Mouse (Mus musculus): Measurements from ENCODE around the gene Rab42. TPM values are rescaled to one million over a fixed set of nuclear protein-coding genes. Genes with fewer than 3 reads are reported as not detected.

Gene Rab42
- polyA plus RNA-seq, 1 experiment: 0.30 TPM

- H3K27me3 ChIP-seq (ENCODE audit: control insufficient read depth, insufficient read depth, insufficient read length): no peaks in the 10 kb centered on the region
- H3K79me2 ChIP-seq (ENCODE audit: control insufficient read depth, insufficient read depth): peaks cover 33% of the 10 kb centered on the region
- H3K4me3 ChIP-seq: no peak overlapping the region
- no peak for TF ChIP-seq MAX (IDR thresholded peaks at IDR 0.05; ENCODE audit: low read depth)
- no peak for TF ChIP-seq POLR2AphosphoS2 (IDR thresholded peaks at IDR 0.05; ENCODE audit: insufficient read length, low read depth)
- TF ChIP-seq MYOD1 (IDR thresholded peaks at IDR 0.05; ENCODE audit: control insufficient read depth in 1 of 3, insufficient read length in 2 of 3, low read depth in 2 of 3): no peak
- TF ChIP-seq E2F4 (IDR thresholded peaks at IDR 0.05; ENCODE audit: insufficient read depth): no peak
- TF ChIP-seq USF1 (IDR thresholded peaks at IDR 0.05; ENCODE audit: low read depth): no peak
- no peak for TF ChIP-seq POLR2A (IDR thresholded peaks at IDR 0.05; ENCODE audit: insufficient read length, low read depth)
- TF ChIP-seq REST (IDR thresholded peaks at IDR 0.05; ENCODE audit: insufficient read depth, insufficient read length): no peak
- no peak for TF ChIP-seq MYOG (IDR thresholded peaks at IDR 0.05; ENCODE audit: control insufficient read depth in 1 of 3, insufficient read depth in 1 of 3, insufficient read length in 2 of 3, low read depth in 2 of 3)
- no peak for TF ChIP-seq CEBPB (IDR thresholded peaks at IDR 0.05; ENCODE audit: insufficient read depth, poor library complexity, severe bottlenecking)
- TF ChIP-seq SRF (IDR thresholded peaks at IDR 0.05; ENCODE audit: control insufficient read depth, insufficient read length, low read depth): no peak
- no peak for TF ChIP-seq TCF3 (IDR thresholded peaks at IDR 0.05; ENCODE audit: insufficient read length, low read depth)
- no peak for TF ChIP-seq TCF12 (IDR thresholded peaks at IDR 0.05; ENCODE audit: insufficient read depth, poor library complexity, severe bottlenecking)
- H3K36me3 ChIP-seq (ENCODE audit: control insufficient read depth, insufficient read depth): no peaks in the 10 kb centered on the region
- no peak overlapping the region for H3K4me2 ChIP-seq (ENCODE audit: low read depth)
- no peak overlapping the region for H3ac ChIP-seq (ENCODE audit: control insufficient read depth, insufficient read length)
Measured at GRCm38 (mm10) chr4:132263313-132263712, 39.9 kb downstream of the Rab42 start.

- H3K27me3 ChIP-seq (ENCODE audit: control insufficient read depth, insufficient read depth, insufficient read length): no peaks in the 10 kb centered on the region
- peaks cover 43% of the 10 kb centered on the region for H3K79me2 ChIP-seq (ENCODE audit: control insufficient read depth, insufficient read depth)
- TF ChIP-seq CEBPB (IDR thresholded peaks at IDR 0.05; ENCODE audit: insufficient read depth, poor library complexity, severe bottlenecking) (no peak), MYOG (IDR thresholded peaks at IDR 0.05; ENCODE audit: control insufficient read depth in 1 of 3, insufficient read depth in 1 of 3, insufficient read length in 2 of 3, low read depth in 2 of 3) (no peak), SRF (IDR thresholded peaks at IDR 0.05; ENCODE audit: control insufficient read depth, insufficient read length, low read depth) (no peak), POLR2AphosphoS2 (IDR thresholded peaks at IDR 0.05; ENCODE audit: insufficient read length, low read depth) (no peak)
- peak overlapping the region; percentile 80 for H3K4me3 ChIP-seq
- H3K36me3 ChIP-seq (ENCODE audit: control insufficient read depth, insufficient read depth): no peaks in the 10 kb centered on the region
- peak overlapping the region; percentile 99 for H3K4me2 ChIP-seq (ENCODE audit: low read depth)
- no peak overlapping the region for H3ac ChIP-seq (ENCODE audit: control insufficient read depth, insufficient read length)
Measured at GRCm38 (mm10) chr4:132262358-132262616, 40.9 kb downstream of the Rab42 start.

GRCm38 (mm10) chr4:132261514-132262357 is 41.4 kb downstream of the Rab42 start, which contains the start of gene Gmeb1:
TSS of gene Gmeb1 (minus strand) at chr4:132261602.
- Histone ChIP-seq H3K27me3 (ENCODE audit: control insufficient read depth, insufficient read depth, insufficient read length) (no peaks in the 10 kb centered on the region), H3ac (ENCODE audit: control insufficient read depth, insufficient read length) (peak within 1 kb of the TSS; percentile 52), H3K4me2 (ENCODE audit: low read depth) (peak within 1 kb of the TSS; percentile 99), H3K4me3 (peak within 1 kb of the TSS; percentile 80), H3K79me2 (ENCODE audit: control insufficient read depth, insufficient read depth) (peaks cover 48% of the 10 kb centered on the region), H3K36me3 (ENCODE audit: control insufficient read depth, insufficient read depth) (no peaks in the 10 kb centered on the region)
- TF ChIP-seq POLR2AphosphoS2 (IDR thresholded peaks at IDR 0.05; ENCODE audit: insufficient read length, low read depth): peak; percentile 25
- no peak for TF ChIP-seq MYOD1 (IDR thresholded peaks at IDR 0.05; ENCODE audit: control insufficient read depth in 1 of 3, insufficient read length in 2 of 3, low read depth in 2 of 3)
- no peak for TF ChIP-seq SRF (IDR thresholded peaks at IDR 0.05; ENCODE audit: control insufficient read depth, insufficient read length, low read depth)

GRCm38 (mm10) chr4:132260404-132261379 is 42.5 kb downstream of the Rab42 start:
- H3K4me3 ChIP-seq: peak overlapping the region; percentile 80
- H3K4me2 ChIP-seq (ENCODE audit: low read depth): peak overlapping the region; percentile 96
- H3ac ChIP-seq (ENCODE audit: control insufficient read depth, insufficient read length): peak overlapping the region; percentile 52
- H3K27me3 ChIP-seq (ENCODE audit: control insufficient read depth, insufficient read depth, insufficient read length): no peaks in the 10 kb centered on the region
- H3K79me2 ChIP-seq (ENCODE audit: control insufficient read depth, insufficient read depth): peaks cover 57% of the 10 kb centered on the region
- TF ChIP-seq POLR2A (IDR thresholded peaks at IDR 0.05; ENCODE audit: insufficient read length, low read depth): peak; percentile 34
- TF ChIP-seq REST (IDR thresholded peaks at IDR 0.05; ENCODE audit: insufficient read depth, insufficient read length): no peak
- no peak for TF ChIP-seq MYOG (IDR thresholded peaks at IDR 0.05; ENCODE audit: control insufficient read depth in 1 of 3, insufficient read depth in 1 of 3, insufficient read length in 2 of 3, low read depth in 2 of 3)
- no peaks in the 10 kb centered on the region for H3K36me3 ChIP-seq (ENCODE audit: control insufficient read depth, insufficient read depth)

DNA sequence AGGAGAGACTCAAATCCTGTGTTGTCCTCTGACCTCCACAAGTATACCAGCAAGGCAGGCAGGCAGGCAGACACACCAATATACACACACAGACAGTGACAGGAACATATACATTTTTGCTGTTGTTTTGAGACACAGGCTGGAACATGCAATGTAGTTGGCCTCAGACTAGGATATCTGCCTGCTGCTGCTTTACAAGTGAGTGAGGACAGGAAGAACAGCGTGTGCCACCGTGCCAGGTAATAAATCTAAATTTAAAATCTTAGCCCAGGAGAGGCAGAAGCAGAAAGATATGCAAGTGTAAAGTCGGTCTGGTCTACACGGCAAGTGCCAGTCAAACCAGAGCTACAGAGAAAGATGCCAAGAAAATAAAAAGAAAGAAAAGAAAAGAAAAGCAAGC is 43.9 kb downstream of the Rab42 start:
- Histone ChIP-seq H3K4me3 (no peak overlapping the region), H3K4me2 (ENCODE audit: low read depth) (peak overlapping the region; percentile 96), H3ac (ENCODE audit: control insufficient read depth, insufficient read length) (no peak overlapping the region), H3K27me3 (ENCODE audit: control insufficient read depth, insufficient read depth, insufficient read length) (no peaks in the 10 kb centered on the region), H3K79me2 (ENCODE audit: control insufficient read depth, insufficient read depth) (peaks cover 69% of the 10 kb centered on the region), H3K36me3 (ENCODE audit: control insufficient read depth, insufficient read depth) (no peaks in the 10 kb centered on the region)
- TF ChIP-seq E2F4 (IDR thresholded peaks at IDR 0.05; ENCODE audit: insufficient read depth) (no peak), POLR2A (IDR thresholded peaks at IDR 0.05; ENCODE audit: insufficient read length, low read depth) (no peak), REST (IDR thresholded peaks at IDR 0.05; ENCODE audit: insufficient read depth, insufficient read length) (no peak), CEBPB (IDR thresholded peaks at IDR 0.05; ENCODE audit: insufficient read depth, poor library complexity, severe bottlenecking) (no peak), MAX (IDR thresholded peaks at IDR 0.05; ENCODE audit: low read depth) (no peak), MYOG (IDR thresholded peaks at IDR 0.05; ENCODE audit: control insufficient read depth in 1 of 3, insufficient read depth in 1 of 3, insufficient read length in 2 of 3, low read depth in 2 of 3) (no peak), SRF (IDR thresholded peaks at IDR 0.05; ENCODE audit: control insufficient read depth, insufficient read length, low read depth) (no peak), TCF3 (IDR thresholded peaks at IDR 0.05; ENCODE audit: insufficient read length, low read depth) (no peak), MYOD1 (IDR thresholded peaks at IDR 0.05; ENCODE audit: control insufficient read depth in 1 of 3, insufficient read length in 2 of 3, low read depth in 2 of 3) (no peak), USF1 (IDR thresholded peaks at IDR 0.05; ENCODE audit: low read depth) (no peak), POLR2AphosphoS2 (IDR thresholded peaks at IDR 0.05; ENCODE audit: insufficient read length, low read depth) (no peak), TCF12 (IDR thresholded peaks at IDR 0.05; ENCODE audit: insufficient read depth, poor library complexity, severe bottlenecking) (no peak)
